Mouse (Mus musculus): ENCODE measurements around the gene Ipo13.

GRCm38 (mm10) chr4:117924916-117925315 lies 10.1 kb upstream of the Ipo13 start:
- TF ChIP-seq CTCF (IDR thresholded peaks at IDR 0.05; ENCODE audit: control insufficient read depth, insufficient read depth, insufficient replicate concordance, low read depth, low read length): no peak
- no peak for TF ChIP-seq POLR2A (IDR thresholded peaks at IDR 0.05; ENCODE audit: control insufficient read depth, low read depth, low read length)
